Mouse (Mus musculus): Measurements from ENCODE around the gene Clic5. TPM values are rescaled to one million over a fixed set of nuclear protein-coding genes. Genes with fewer than 3 reads are reported as not detected.

Clic5 gene
- polyA plus RNA-seq, 1 experiment, result 25.2 TPM

DNA sequence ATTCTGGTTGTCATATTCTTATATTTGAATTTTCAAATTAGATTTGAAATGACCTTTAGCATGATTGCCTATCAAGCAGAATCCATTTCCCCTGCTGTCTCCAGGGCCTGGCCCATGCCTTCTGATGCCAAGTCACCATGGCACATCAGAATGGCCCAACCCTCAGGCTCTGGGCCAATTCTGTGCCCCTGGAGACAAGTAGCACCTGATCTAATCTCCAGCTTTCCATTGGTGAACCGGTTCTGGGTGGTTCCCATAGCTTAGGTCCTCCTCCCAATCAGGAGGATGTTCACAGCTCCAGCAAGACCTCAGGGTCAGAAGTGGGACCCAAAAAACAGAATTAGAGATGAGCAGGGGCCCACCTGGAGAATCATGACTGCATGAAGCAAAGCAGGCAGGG lies 30.2 kb upstream of the Clic5 start:
- H3K4me1 ChIP-seq (ENCODE audit: control insufficient read depth, insufficient read depth, low read length), result peaks cover 6% of the 10 kb centered on the region; the same call in 1 of the 2 replicates
- peak; percentile 33 for DNase-seq
- H3K36me3 ChIP-seq (ENCODE audit: control insufficient read depth, insufficient read depth, low read length), result no peaks in the 10 kb centered on the region
- WGBS, result 73% methylated on average over 1 of the region's 1 CpGs
- H3K27ac ChIP-seq (ENCODE audit: insufficient read depth, low read depth, low read length), result no peak overlapping the region
- TF ChIP-seq POLR2A (IDR thresholded peaks at IDR 0.05; ENCODE audit: low read depth, low read length), result no peak
- no peak for TF ChIP-seq CTCF (conservative IDR thresholded peaks at IDR 0.05; ENCODE audit: insufficient read depth, insufficient read length, low read depth, low read length)
- H3K27me3 ChIP-seq (replicated peaks; ENCODE audit: control insufficient read depth, insufficient read depth, low read length), result no peaks in the 10 kb centered on the region
- H3K4me3 ChIP-seq (ENCODE audit: insufficient read depth, low read depth, low read length), result no peak overlapping the region

DNA sequence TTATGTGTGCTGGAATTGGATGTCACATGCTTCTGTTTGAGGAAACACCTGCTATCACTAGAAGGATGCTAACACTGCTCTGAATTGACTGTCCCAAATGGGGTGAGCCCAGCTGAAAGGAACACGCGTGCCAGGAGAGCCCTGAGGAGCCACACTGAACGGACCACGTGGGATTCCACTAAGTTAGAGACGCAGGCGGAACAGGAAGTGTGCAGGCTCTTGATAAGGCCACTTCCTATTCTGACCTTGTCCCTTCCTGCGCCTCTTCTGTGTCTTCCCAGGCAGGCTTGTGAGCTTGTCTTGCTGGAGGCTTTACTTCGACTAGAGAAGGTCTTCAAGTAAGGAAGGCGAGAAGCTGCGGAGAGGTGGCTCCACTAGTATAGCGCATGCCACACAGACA lies 27.9 kb upstream of the Clic5 start:
- H3K27ac ChIP-seq (ENCODE audit: insufficient read depth, low read depth, low read length), result no peak overlapping the region
- WGBS, result 85% methylated on average over 11 of the region's 11 CpGs
- TF ChIP-seq CTCF (conservative IDR thresholded peaks at IDR 0.05; ENCODE audit: insufficient read depth, insufficient read length, low read depth, low read length), result no peak
- TF ChIP-seq POLR2A (IDR thresholded peaks at IDR 0.05; ENCODE audit: low read depth, low read length), result no peak

DNA sequence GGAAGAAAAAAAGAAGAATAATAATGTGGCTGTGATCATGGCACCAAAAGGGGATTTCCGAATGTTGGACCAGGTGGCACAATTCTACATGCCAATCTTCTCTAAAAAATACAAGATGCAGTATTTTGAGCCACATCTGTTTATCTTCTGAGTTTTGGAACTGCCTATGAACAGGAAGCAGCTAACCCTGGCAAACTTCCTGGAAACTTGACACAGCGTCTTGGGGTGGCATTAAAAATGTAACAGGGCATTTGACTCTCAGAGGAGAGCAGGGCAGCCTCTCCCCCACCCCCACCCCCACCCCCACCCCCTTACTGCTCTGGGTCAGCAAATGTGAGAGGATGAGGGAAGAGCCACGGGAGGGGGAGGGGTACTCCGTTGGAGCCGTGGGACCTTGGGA lies 25.9 kb upstream of the Clic5 start:
- Histone ChIP-seq H3K4me1 (ENCODE audit: control insufficient read depth, insufficient read depth, low read length) (peaks cover 10% of the 10 kb centered on the region; the same call in 1 of the 2 replicates), H3K4me3 (ENCODE audit: insufficient read depth, low read depth, low read length) (no peak overlapping the region), H3K27me3 (replicated peaks; ENCODE audit: control insufficient read depth, insufficient read depth, low read length) (no peaks in the 10 kb centered on the region), H3K27ac (ENCODE audit: insufficient read depth, low read depth, low read length) (no peak overlapping the region), H3K36me3 (ENCODE audit: control insufficient read depth, insufficient read depth, low read length) (no peaks in the 10 kb centered on the region)
- no peak for TF ChIP-seq POLR2A (IDR thresholded peaks at IDR 0.05; ENCODE audit: low read depth, low read length)
- TF ChIP-seq CTCF (conservative IDR thresholded peaks at IDR 0.05; ENCODE audit: insufficient read depth, insufficient read length, low read depth, low read length), result no peak
- DNase-seq, result peak; percentile 29
- whole genome bisulfite sequencing, result 17% methylated on average over 5 of the region's 5 CpGs

More for the DNA sequence above, 27.9 kb upstream of the Clic5 start:
- DNase-seq, result no peak
- Histone ChIP-seq H3K36me3 (ENCODE audit: control insufficient read depth, insufficient read depth, low read length) (no peaks in the 10 kb centered on the region), H3K4me1 (ENCODE audit: control insufficient read depth, insufficient read depth, low read length) (peaks cover 6% of the 10 kb centered on the region; the same call in 1 of the 2 replicates), H3K27me3 (replicated peaks; ENCODE audit: control insufficient read depth, insufficient read depth, low read length) (no peaks in the 10 kb centered on the region), H3K4me3 (ENCODE audit: insufficient read depth, low read depth, low read length) (no peak overlapping the region)

DNA sequence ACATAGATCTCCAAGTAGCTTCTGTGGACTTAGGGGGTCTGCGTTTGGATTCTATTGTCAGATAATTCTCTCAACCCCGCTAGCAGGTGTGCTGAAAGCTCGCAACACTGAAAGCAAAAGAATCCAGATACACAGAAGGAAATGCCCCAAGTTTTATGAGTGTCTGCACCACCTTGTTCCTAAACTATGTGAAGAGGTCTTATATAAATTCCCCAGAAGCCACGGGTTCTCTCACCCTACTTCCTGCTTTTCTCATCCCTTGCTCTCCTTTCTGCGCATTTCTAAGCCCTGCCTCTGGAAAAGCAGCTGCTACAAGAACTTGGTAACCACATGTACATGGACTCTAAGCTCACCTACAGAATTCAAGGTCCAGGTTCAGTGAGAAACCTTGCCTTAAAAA lies 25.4 kb upstream of the Clic5 start:
- DNase-seq, result no peak
- H3K4me3 ChIP-seq (ENCODE audit: insufficient read depth, low read depth, low read length), result no peak overlapping the region
- no peak overlapping the region; the same call in 1 of the 2 replicates for H3K27ac ChIP-seq (ENCODE audit: insufficient read depth, low read depth, low read length)
- WGBS, result 65% methylated on average over 5 of the region's 5 CpGs
- H3K36me3 ChIP-seq (ENCODE audit: control insufficient read depth, insufficient read depth, low read length), result no peaks in the 10 kb centered on the region
- H3K27me3 ChIP-seq (replicated peaks; ENCODE audit: control insufficient read depth, insufficient read depth, low read length), result no peaks in the 10 kb centered on the region
- TF ChIP-seq POLR2A (IDR thresholded peaks at IDR 0.05; ENCODE audit: low read depth, low read length) (no peak), CTCF (conservative IDR thresholded peaks at IDR 0.05; ENCODE audit: insufficient read depth, insufficient read length, low read depth, low read length) (no peak)
- H3K4me1 ChIP-seq (ENCODE audit: control insufficient read depth, insufficient read depth, low read length), result peaks cover 10% of the 10 kb centered on the region; the same call in 1 of the 2 replicates

DNA sequence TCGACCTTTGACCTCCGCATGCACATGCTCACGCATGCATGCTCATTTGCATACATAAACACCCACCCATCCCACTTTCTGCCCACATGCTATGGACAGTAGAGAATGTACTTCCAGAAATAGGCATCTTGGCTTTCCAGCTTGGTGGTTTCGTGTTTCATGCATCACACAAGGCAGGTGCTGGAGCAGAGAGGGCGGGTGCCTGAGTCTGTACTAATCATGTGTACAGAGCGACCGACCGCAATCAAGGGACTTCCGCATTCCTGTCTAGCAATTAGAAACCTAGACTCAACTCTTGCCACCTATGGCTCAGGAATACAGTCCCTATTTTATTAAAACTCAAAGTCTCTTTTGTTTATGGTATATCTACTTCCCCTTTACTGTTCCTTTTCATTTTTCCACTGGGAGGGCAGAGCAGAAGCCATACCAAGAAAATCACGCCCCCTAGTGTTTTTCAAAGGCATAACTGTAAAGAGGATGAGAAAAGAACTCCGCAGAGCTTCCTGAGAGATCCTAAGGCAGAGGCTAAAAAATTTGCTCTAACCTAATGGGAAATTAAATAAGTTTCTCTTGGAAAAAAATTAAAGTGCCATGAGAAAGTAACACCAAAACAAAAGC lies 22.5 kb upstream of the Clic5 start:
- Histone ChIP-seq H3K4me3 (ENCODE audit: insufficient read depth, low read depth, low read length) (no peak overlapping the region), H3K27ac (ENCODE audit: insufficient read depth, low read depth, low read length) (no peak overlapping the region), H3K36me3 (ENCODE audit: control insufficient read depth, insufficient read depth, low read length) (no peaks in the 10 kb centered on the region), H3K4me1 (ENCODE audit: control insufficient read depth, insufficient read depth, low read length) (peaks cover 6% of the 10 kb centered on the region; the same call in 1 of the 2 replicates), H3K27me3 (replicated peaks; ENCODE audit: control insufficient read depth, insufficient read depth, low read length) (no peaks in the 10 kb centered on the region)
- WGBS, result 51% methylated on average over 11 of the region's 11 CpGs
- TF ChIP-seq POLR2A (IDR thresholded peaks at IDR 0.05; ENCODE audit: low read depth, low read length) (no peak), CTCF (conservative IDR thresholded peaks at IDR 0.05; ENCODE audit: insufficient read depth, insufficient read length, low read depth, low read length) (no peak)
- DNase-seq, result peak; percentile 51

DNA sequence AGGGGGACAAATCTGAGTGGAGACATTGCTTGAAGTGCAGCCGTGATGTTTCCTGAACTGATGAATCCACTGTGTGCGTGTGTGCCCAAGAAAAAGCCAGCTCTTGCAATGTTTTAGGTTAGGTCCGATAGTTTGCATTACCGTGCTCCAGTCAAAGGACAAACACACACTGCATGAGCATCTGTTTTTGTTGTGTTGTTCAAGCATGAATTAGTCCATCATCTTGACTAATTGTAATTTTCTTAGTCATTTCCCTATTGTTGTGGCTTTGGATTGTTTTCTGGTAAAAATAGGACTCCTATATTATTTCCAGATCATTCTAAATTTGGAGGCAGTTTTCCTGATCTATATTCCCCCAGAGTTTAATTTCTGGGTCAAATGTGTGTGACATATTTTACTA lies 18.7 kb upstream of the Clic5 start:
- WGBS, result 90% methylated on average over 4 of the region's 4 CpGs

DNA sequence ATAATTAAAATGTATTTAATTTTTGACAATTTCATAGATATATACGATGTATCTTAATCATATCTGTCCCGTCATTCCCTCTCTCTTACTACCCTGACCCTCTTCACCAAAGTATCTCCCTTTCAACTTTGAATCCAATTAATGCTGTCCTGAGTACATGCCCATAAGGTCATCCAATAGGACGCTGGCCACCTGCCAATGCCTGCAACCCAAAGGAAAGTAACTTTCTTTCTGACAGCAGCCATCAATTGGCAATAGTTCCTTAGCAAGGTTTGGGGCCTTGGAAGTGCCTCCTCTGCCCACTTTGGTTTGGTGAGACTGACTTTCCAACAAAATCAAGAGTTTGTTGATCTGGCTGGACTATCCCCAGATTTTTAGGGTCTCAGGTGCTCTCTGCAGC lies 18.1 kb upstream of the Clic5 start:
- Histone ChIP-seq H3K4me1 (ENCODE audit: control insufficient read depth, insufficient read depth, low read length) (peaks cover 3% of the 10 kb centered on the region; the same call in 1 of the 2 replicates), H3K4me3 (ENCODE audit: insufficient read depth, low read depth, low read length) (no peak overlapping the region), H3K36me3 (ENCODE audit: control insufficient read depth, insufficient read depth, low read length) (no peaks in the 10 kb centered on the region), H3K27ac (ENCODE audit: insufficient read depth, low read depth, low read length) (no peak overlapping the region), H3K27me3 (replicated peaks; ENCODE audit: control insufficient read depth, insufficient read depth, low read length) (no peaks in the 10 kb centered on the region)
- TF ChIP-seq POLR2A (IDR thresholded peaks at IDR 0.05; ENCODE audit: low read depth, low read length), result no peak
- no peak for TF ChIP-seq CTCF (conservative IDR thresholded peaks at IDR 0.05; ENCODE audit: insufficient read depth, insufficient read length, low read depth, low read length)
- DNase-seq, result peak; percentile 53
- WGBS, result 65% methylated on average over 3 of the region's 3 CpGs

More for the DNA sequence above, 18.7 kb upstream of the Clic5 start:
- no peaks in the 10 kb centered on the region for H3K36me3 ChIP-seq (ENCODE audit: control insufficient read depth, insufficient read depth, low read length)
- TF ChIP-seq POLR2A (IDR thresholded peaks at IDR 0.05; ENCODE audit: low read depth, low read length) (no peak), CTCF (conservative IDR thresholded peaks at IDR 0.05; ENCODE audit: insufficient read depth, insufficient read length, low read depth, low read length) (no peak)
- no peaks in the 10 kb centered on the region for H3K27me3 ChIP-seq (replicated peaks; ENCODE audit: control insufficient read depth, insufficient read depth, low read length)
- H3K27ac ChIP-seq (ENCODE audit: insufficient read depth, low read depth, low read length), result no peak overlapping the region
- H3K4me1 ChIP-seq (ENCODE audit: control insufficient read depth, insufficient read depth, low read length), result peaks cover 3% of the 10 kb centered on the region; the same call in 1 of the 2 replicates
- no peak overlapping the region for H3K4me3 ChIP-seq (ENCODE audit: insufficient read depth, low read depth, low read length)
- no peak for DNase-seq

Data from kidney, adult 2 months (tissue).